Mouse (Mus musculus): ENCODE data around the gene Sebox. TPM values are rescaled to one million over a fixed set of nuclear protein-coding genes. Genes with fewer than 3 reads are reported as not detected.
A peak's percentile ranks its signal among the peaks of the same experiment; 100 is the strongest.

Sebox gene
- 1 to 10 TPM; 2.4 to 4.8 (median 4.0) TPM for total RNA-seq (2022)

DNA sequence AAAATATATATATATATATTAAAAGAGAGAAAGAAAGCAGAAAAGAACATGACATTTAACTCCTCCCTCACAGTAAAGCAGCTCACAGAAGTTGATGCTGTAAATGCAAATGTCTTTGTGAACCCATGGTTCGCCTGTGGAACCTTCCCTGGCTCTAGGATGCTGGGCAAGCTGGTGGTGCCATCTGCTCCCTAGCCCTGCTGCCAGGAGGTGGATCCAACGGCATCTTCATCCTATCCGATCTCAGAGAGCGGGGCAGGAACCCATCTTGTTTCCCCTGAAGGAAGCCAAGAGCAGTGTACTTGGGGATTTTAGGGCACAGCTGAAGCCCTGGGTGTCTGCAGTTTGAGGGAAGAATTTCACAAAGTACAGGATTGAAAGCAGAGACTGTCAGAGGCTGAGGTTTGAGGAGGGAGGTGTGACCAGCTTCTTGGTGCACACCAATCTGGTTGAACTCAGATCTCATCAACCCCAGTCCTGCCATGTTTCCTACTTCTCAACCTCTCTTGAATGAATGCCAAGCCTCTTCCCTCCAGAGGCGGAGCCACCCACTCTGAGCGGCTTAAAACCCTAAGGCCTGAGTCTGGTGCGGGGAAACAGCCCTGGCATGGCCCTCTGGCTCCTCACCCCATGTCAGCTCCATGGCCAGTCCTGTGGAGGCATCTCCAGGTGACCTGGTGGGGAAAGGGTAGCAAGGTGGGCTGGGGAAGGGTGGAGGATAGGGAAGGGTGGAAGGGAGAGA lies at the start of gene Sebox:
Gene Sebox (plus strand): TSS at position 539 of the 742 bp plus-strand sequence.
- DNase-seq (ENCODE audit: low spot score in 2 of 2), result peak; percentile 56 to 62

DNA sequence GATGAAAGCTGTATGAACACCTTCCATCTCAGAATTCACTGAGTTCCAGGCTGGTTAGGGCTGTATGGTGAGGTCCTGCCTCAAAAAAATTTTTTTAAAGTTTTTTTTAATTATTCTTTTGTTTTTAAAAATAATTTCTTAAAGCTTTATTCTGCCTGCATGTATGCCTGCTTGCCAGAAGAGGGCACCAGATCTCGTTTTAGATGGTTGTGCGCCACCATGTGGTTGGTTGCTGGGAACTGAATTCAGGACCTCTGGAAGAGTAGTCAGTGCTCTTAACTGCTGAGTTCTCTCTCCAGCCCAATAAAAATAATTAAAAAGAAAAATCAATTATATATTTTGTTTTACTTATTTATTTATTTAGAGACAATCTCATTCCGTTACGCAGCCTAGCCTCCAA lies 49.6 kb upstream of the Sebox start:
- DNase-seq (ENCODE audit: low spot score in 2 of 2), result peak in 1 of 2 experiments; percentile 56

DNA sequence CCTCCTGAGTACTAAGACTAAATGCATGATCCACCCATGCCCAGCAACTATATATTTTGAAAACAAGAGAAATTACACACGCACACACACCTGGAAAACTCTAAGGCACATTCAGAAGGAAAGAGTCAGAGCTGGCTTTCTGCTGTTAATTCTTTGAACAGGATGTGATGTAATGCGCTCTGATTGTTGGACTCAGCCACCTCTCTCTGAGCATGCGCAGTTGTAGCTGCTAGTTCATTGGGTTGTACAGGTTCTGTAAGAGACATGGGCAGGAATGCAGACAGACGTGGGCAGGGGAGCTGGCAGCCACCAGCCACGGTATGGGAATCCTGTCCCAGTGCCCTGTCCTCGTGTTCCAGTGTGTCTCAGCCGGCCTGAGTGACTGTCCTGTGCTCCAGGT lies 49.0 kb upstream of the Sebox start:
- no peak for DNase-seq (ENCODE audit: low spot score in 2 of 2)

DNA sequence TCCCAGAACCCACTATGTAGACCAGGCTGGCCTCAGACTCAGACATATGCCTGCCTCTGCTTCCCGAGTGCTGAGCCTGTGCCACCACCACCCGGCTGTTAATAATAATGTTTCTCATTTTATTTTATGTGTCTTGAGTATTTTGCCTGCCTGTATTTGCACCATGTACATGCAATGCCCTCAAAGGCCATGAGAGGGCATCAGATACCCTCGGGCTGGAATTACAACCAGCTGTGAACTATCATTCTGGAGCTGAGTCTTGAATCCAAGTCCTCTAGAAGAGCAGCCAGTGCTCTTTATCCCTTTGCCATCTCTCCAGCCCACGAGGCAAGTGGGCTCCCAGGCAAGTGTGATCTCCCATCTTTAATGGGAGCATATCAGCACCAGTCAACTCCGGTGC lies 47.9 kb upstream of the Sebox start:
- DNase-seq (ENCODE audit: low spot score in 2 of 2), result peak in 1 of 2 experiments; percentile 29

DNA sequence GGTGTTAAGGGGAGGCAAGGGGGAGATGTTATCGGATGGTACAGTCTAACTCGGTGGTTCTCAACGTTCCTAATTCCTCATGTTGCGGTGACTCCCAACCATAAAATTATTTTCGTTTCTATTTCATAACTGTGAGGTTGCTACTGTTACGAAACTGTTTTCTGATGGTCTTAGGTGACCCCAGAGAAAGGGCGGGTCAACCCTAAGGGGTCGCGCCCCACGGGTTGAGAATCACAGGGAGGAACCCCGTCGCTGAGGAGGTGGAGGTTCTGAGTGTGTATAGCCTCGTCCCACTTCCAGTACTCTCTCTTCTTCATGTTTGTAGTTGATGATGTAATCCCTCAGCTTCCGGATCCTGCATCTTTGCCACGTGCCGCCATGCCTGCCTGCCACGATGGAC lies 44.5 kb upstream of the Sebox start:
- no peak for DNase-seq (ENCODE audit: low spot score in 2 of 2)

DNA sequence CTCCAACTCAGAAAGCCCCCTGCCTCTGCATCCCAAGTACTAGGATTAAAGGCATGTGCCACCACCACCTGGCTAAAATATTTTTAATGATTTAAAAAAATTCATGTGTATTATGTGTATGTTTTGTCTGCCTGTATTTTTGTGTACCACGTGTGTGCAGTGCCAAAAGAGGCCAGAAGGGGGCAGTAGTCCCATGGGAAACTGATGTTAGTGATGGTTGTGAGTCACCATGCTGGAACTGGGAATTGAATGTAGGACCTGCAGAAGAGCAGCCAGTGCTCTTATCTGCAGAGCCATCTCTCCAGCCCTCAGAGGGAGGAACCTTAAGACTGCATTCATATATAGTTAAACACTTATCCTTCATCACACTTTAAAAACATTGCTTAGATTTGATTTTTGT lies 41.4 kb upstream of the Sebox start:
- DNase-seq (ENCODE audit: low spot score in 2 of 2), result no peak

GRCm38 (mm10) chr11:78462669-78463068 lies 40.6 kb upstream of the Sebox start:
- DNase-seq (ENCODE audit: low spot score in 2 of 2), result no peak

- no peak for DNase-seq (ENCODE audit: low spot score in 2 of 2)
Measured at GRCm38 (mm10) chr11:78463286-78464036, 39.8 kb upstream of the Sebox start.

- DNase-seq (ENCODE audit: low spot score in 2 of 2), result no peak
Measured at GRCm38 (mm10) chr11:78465116-78465515, 38.1 kb upstream of the Sebox start.

- peak; percentile 64 to 67 for DNase-seq (ENCODE audit: low spot score in 2 of 2)
Measured at GRCm38 (mm10) chr11:78465568-78466180, 37.6 kb upstream of the Sebox start, which contains the start of gene Slc46a1. TSS of gene Slc46a1 (plus strand) at chr11:78465697.

GRCm38 (mm10) chr11:78466242-78466912 lies 36.9 kb upstream of the Sebox start:
- no peak for DNase-seq (ENCODE audit: low spot score in 2 of 2)

GRCm38 (mm10) chr11:78467515-78467914 lies 35.7 kb upstream of the Sebox start:
- DNase-seq (ENCODE audit: low spot score in 2 of 2), result no peak

GRCm38 (mm10) chr11:78467932-78468331 lies 35.3 kb upstream of the Sebox start:
- DNase-seq (ENCODE audit: low spot score in 2 of 2), result no peak

DNA sequence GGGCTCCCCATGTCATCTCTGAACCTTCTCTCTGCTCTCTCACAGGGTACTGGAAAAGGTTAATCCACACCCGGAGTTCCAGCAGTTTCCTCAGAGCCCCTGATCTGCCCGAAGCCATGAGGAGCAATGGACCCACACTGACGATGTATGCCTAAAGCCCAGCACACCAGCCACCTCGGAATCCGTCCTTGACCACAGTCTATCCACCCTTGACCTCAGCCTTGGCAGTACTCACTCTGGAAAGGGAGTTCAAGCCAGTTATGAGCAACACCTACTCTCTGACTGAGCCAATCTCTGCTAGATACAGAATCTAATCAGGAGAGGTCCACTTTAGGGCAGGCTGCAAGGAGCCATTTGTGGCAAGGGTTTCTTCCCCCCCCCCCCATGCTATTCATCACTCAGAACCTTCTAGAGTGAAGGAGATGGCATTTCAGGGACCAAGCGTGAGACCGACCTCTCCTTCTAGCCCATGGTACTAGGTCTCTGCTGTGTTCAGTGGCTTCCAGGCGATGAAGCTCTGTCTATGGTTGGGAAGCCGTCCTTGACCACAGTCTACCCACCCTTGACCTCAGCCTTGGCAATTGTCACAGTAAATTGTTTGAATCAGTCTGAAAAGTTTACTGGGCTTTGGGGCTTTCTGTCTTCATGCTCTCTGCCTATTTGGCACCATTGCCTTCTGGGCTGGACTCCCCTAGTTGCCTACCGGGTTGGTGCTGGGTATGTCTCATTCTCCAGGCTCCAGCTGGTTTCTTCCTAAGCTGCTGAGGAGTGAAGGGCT lies 31.7 kb upstream of the Sebox start:
- DNase-seq (ENCODE audit: low spot score in 2 of 2), result no peak

GRCm38 (mm10) chr11:78475289-78475688 lies 28.0 kb upstream of the Sebox start:
- DNase-seq (ENCODE audit: low spot score in 2 of 2), result no peak

GRCm38 (mm10) chr11:78483639-78484038 lies 19.6 kb upstream of the Sebox start:
- DNase-seq (ENCODE audit: low spot score in 2 of 2), result no peak

DNA sequence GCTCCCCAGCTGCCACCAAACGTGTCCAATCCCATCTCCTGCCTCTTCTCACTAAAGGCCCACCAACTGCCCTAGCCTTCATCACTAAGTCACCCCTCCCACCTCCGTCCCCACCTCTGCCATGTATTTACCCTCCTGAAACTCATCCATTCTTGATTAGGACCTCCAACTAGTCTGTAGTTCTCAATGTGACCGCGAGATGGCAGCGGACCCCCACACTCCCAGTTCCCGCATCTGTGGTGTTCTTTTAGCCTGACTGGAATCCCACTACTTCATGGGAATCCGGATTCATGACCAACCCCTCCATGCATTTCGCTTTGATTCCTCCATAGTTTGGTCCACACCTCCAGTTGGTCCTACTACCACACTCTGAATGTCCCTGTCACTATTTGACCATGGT lies 15.1 kb upstream of the Sebox start:
- peak; percentile 63 to 82 for DNase-seq (ENCODE audit: low spot score in 2 of 2)

- DNase-seq (ENCODE audit: low spot score in 2 of 2), result peak in 1 of 2 experiments; percentile 41
Measured at GRCm38 (mm10) chr11:78490781-78491241, 12.4 kb upstream of the Sebox start.

DNA sequence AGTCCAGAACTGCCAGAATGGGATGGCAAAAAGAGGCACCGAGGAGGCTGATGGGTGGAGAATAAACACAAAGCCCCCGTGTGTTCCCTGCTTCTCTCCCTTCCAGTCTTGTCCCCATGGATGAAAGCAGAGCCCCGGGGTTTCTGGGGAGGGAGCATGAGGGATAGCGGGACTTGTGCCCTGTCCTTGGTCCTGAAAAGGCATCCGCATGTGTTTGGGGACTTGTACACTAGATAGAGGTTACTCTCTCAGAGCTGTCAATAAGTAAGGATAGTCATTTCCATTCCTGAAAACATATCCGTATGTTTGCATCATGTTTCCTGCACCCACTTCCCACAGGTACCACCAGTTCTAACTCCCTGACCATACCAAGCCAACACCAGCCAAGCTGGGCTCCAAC lies 7.3 kb upstream of the Sebox start:
- DNase-seq (ENCODE audit: low spot score in 2 of 2), result no peak

- DNase-seq (ENCODE audit: low spot score in 2 of 2), result peak in 1 of 2 experiments; percentile 35
Measured at GRCm38 (mm10) chr11:78497071-78497541, 6.1 kb upstream of the Sebox start.
